Mouse (Mus musculus) stomach, embryonic 15.5 days (tissue): Measurements from ENCODE around the gene Nadk. TPM values are rescaled to one million over a fixed set of nuclear protein-coding genes. Genes with fewer than 3 reads are reported as not detected.

Experiments used
- ATAC-seq: fragments of 200-750 bp; cut with Nextera tagmentation; 2 replicates; pipeline ENCODE4 v1.8.0; 2017; ENCODE audit warnings: low read depth, moderate number of reproducible peaks, moderate TSS enrichment; ENCODE audit not compliant: insufficient read depth, low FRiP score
- H3K27ac ChIP-seq: fragments of 300-500 bp; sonication (generic); 2 replicates; pipeline ENCODE4 v1.5.1; 2015; ENCODE audit warnings: mild to moderate bottlenecking, inconsistent platforms
- H3K27me3 ChIP-seq: fragments of 300-500 bp; sonication (generic); replicated peaks from 2 replicates; pipeline ENCODE4 v1.6.1; 2015; ENCODE audit warnings: inconsistent platforms
- H3K36me3 ChIP-seq: fragments of 300-500 bp; sonication (generic); 2 replicates; pipeline ENCODE4 v1.6.1; 2015; ENCODE audit warnings: inconsistent platforms
- H3K4me1 ChIP-seq: fragments of 300-500 bp; sonication (generic); 2 replicates; pipeline ENCODE4 v1.6.1; 2015; ENCODE audit warnings: inconsistent platforms
- H3K4me2 ChIP-seq: fragments of 300-500 bp; sonication (generic); 2 replicates; pipeline ENCODE4 v1.6.1; 2015; ENCODE audit warnings: mild to moderate bottlenecking, inconsistent platforms
- H3K4me3 ChIP-seq: fragments of 300-500 bp; sonication (generic); replicated peaks from 2 replicates; pipeline ENCODE4 v1.5.1; 2015; ENCODE audit warnings: inconsistent platforms
- H3K9ac ChIP-seq: fragments of 300-500 bp; sonication (generic); 2 replicates; pipeline ENCODE4 v1.6.1; 2015; ENCODE audit warnings: inconsistent platforms
- H3K9me3 ChIP-seq: fragments of 300-500 bp; sonication (generic); 2 replicates; pipeline ENCODE4 v1.6.1; 2016; ENCODE audit warnings: inconsistent platforms
- WGBS: fragments of 180-500 bp; shearing (Covaris S2); methylation state at CpG from one replicate; pipeline ENCODE4 v1.1.7; 2015; 5-methylcytosine and 5-hydroxymethylcytosine counted together
- polyA plus RNA-seq: library from polyadenylated mRNA; unstranded; fragments of >200 nt; fragmentation: Nextera tagmentation; extraction: Ambion mirVana; gene quantifications from 2 replicates; pipeline ENCODE4 v1.2.1, GENCODE M21; 2015

Gene Nadk
- polyA plus RNA-seq, 1 experiment from 2014 or later: 79.7 TPM

GRCm38 (mm10) chr4:155573155-155573554 lies 11.0 kb downstream of the Nadk start:
- Histone ChIP-seq H3K9ac (no peak overlapping the region), H3K36me3 (peaks cover 10% of the 10 kb centered on the region; the same call in 1 of the 2 replicates), H3K4me1 (no peaks in the 10 kb centered on the region), H3K4me2 (no peak overlapping the region), H3K4me3 (no peak overlapping the region), H3K27ac (no peak overlapping the region), H3K9me3 (no peaks in the 10 kb centered on the region), H3K27me3 (no peaks in the 10 kb centered on the region)
- 100% methylated on average over 2 of the region's 2 CpGs for WGBS
- no peak for ATAC-seq

GRCm38 (mm10) chr4:155573876-155574275 lies 11.7 kb downstream of the Nadk start:
- Histone ChIP-seq H3K9ac (no peak overlapping the region), H3K4me1 (no peaks in the 10 kb centered on the region), H3K4me3 (no peak overlapping the region), H3K9me3 (no peaks in the 10 kb centered on the region), H3K27ac (no peak overlapping the region), H3K27me3 (no peaks in the 10 kb centered on the region), H3K36me3 (peaks cover 10% of the 10 kb centered on the region), H3K4me2 (no peak overlapping the region)
- no peak for ATAC-seq
- 87% methylated on average over 9 of the region's 9 CpGs for WGBS

GRCm38 (mm10) chr4:155574931-155575330 lies 12.8 kb downstream of the Nadk start:
- no peaks in the 10 kb centered on the region for H3K4me1 ChIP-seq
- H3K36me3 ChIP-seq: peaks cover 19% of the 10 kb centered on the region
- WGBS: 83% methylated on average over 11 of the region's 11 CpGs
- H3K4me2 ChIP-seq: no peak overlapping the region
- H3K27ac ChIP-seq: no peak overlapping the region
- H3K9ac ChIP-seq: no peak overlapping the region
- no peak overlapping the region for H3K4me3 ChIP-seq
- no peaks in the 10 kb centered on the region for H3K9me3 ChIP-seq
- H3K27me3 ChIP-seq: no peaks in the 10 kb centered on the region
- no peak for ATAC-seq

GRCm38 (mm10) chr4:155575521-155575920 lies 13.3 kb downstream of the Nadk start:
- no peak overlapping the region for H3K4me3 ChIP-seq
- H3K4me1 ChIP-seq: no peaks in the 10 kb centered on the region
- H3K27me3 ChIP-seq: no peaks in the 10 kb centered on the region
- H3K4me2 ChIP-seq: no peak overlapping the region
- peaks cover 19% of the 10 kb centered on the region for H3K36me3 ChIP-seq
- no peaks in the 10 kb centered on the region for H3K9me3 ChIP-seq
- 91% methylated on average over 8 of the region's 8 CpGs for whole genome bisulfite sequencing
- no peak overlapping the region for H3K9ac ChIP-seq
- no peak overlapping the region for H3K27ac ChIP-seq
- ATAC-seq: no peak

- no peaks in the 10 kb centered on the region for H3K27me3 ChIP-seq
- 88% methylated on average over 9 of the region's 9 CpGs for WGBS
- H3K4me3 ChIP-seq: no peak overlapping the region
- no peak overlapping the region for H3K27ac ChIP-seq
- H3K9ac ChIP-seq: no peak overlapping the region
- H3K4me2 ChIP-seq: no peak overlapping the region
- H3K4me1 ChIP-seq: no peaks in the 10 kb centered on the region
- ATAC-seq: no peak
- H3K36me3 ChIP-seq: peaks cover 19% of the 10 kb centered on the region
- no peaks in the 10 kb centered on the region for H3K9me3 ChIP-seq
Measured at GRCm38 (mm10) chr4:155577132-155577531, 15.0 kb downstream of the Nadk start.

GRCm38 (mm10) chr4:155577741-155578140 lies 15.6 kb downstream of the Nadk start:
- ATAC-seq: no peak
- Histone ChIP-seq H3K9me3 (no peaks in the 10 kb centered on the region), H3K4me1 (no peaks in the 10 kb centered on the region), H3K4me2 (no peak overlapping the region), H3K27me3 (no peaks in the 10 kb centered on the region), H3K9ac (no peak overlapping the region), H3K36me3 (peaks cover 19% of the 10 kb centered on the region), H3K4me3 (no peak overlapping the region), H3K27ac (no peak overlapping the region)
- 79% methylated on average over 5 of the region's 5 CpGs for WGBS

- 74% methylated on average over 7 of the region's 7 CpGs for WGBS
- Histone ChIP-seq H3K9ac (no peak overlapping the region), H3K27me3 (no peaks in the 10 kb centered on the region), H3K9me3 (no peaks in the 10 kb centered on the region), H3K4me3 (no peak overlapping the region), H3K4me2 (no peak overlapping the region), H3K27ac (no peak overlapping the region), H3K36me3 (peaks cover 24% of the 10 kb centered on the region), H3K4me1 (no peaks in the 10 kb centered on the region)
- ATAC-seq: no peak
Measured at GRCm38 (mm10) chr4:155578336-155579125, 16.4 kb downstream of the Nadk start.

GRCm38 (mm10) chr4:155580420-155580819 lies 18.2 kb downstream of the Nadk start:
- no peaks in the 10 kb centered on the region for H3K4me1 ChIP-seq
- H3K27ac ChIP-seq: no peak overlapping the region
- no peak overlapping the region for H3K4me3 ChIP-seq
- no peak overlapping the region for H3K4me2 ChIP-seq
- H3K9ac ChIP-seq: no peak overlapping the region
- no peak for ATAC-seq
- no peaks in the 10 kb centered on the region for H3K27me3 ChIP-seq
- peaks cover 42% of the 10 kb centered on the region for H3K36me3 ChIP-seq
- 37% methylated on average over 1 of the region's 1 CpGs for WGBS
- H3K9me3 ChIP-seq: no peaks in the 10 kb centered on the region

- no peak overlapping the region for H3K4me2 ChIP-seq
- no peak overlapping the region for H3K4me3 ChIP-seq
- no peak overlapping the region for H3K9ac ChIP-seq
- H3K4me1 ChIP-seq: no peaks in the 10 kb centered on the region
- no peaks in the 10 kb centered on the region for H3K9me3 ChIP-seq
- no peaks in the 10 kb centered on the region for H3K27me3 ChIP-seq
- ATAC-seq: peak; percentile 28; the same call in 1 of the 2 replicates
- H3K36me3 ChIP-seq: peaks cover 52% of the 10 kb centered on the region
- WGBS: 79% methylated on average over 6 of the region's 6 CpGs
- no peak overlapping the region for H3K27ac ChIP-seq
Measured at GRCm38 (mm10) chr4:155582279-155582905, 20.2 kb downstream of the Nadk start.

- Histone ChIP-seq H3K27me3 (no peaks in the 10 kb centered on the region), H3K36me3 (peaks cover 35% of the 10 kb centered on the region), H3K4me3 (no peak overlapping the region), H3K27ac (no peak overlapping the region), H3K9ac (no peak overlapping the region), H3K4me2 (no peak overlapping the region), H3K9me3 (no peaks in the 10 kb centered on the region), H3K4me1 (no peaks in the 10 kb centered on the region)
- ATAC-seq: no peak
- WGBS: 92% methylated on average over 5 of the region's 5 CpGs
Measured at GRCm38 (mm10) chr4:155589356-155589755, 27.2 kb downstream of the Nadk start.

GRCm38 (mm10) chr4:155591012-155591719 lies 29.0 kb downstream of the Nadk start:
- no peaks in the 10 kb centered on the region for H3K27me3 ChIP-seq
- no peak for ATAC-seq
- no peak overlapping the region for H3K27ac ChIP-seq
- H3K9ac ChIP-seq: no peak overlapping the region
- H3K36me3 ChIP-seq: peaks cover 20% of the 10 kb centered on the region
- H3K4me2 ChIP-seq: no peak overlapping the region
- H3K9me3 ChIP-seq: no peaks in the 10 kb centered on the region
- H3K4me1 ChIP-seq: no peaks in the 10 kb centered on the region
- 75% methylated on average over 7 of the region's 7 CpGs for WGBS
- no peak overlapping the region for H3K4me3 ChIP-seq

GRCm38 (mm10) chr4:155593780-155594179 lies 31.6 kb downstream of the Nadk start:
- Histone ChIP-seq H3K4me2 (no peak overlapping the region), H3K4me1 (no peaks in the 10 kb centered on the region), H3K9me3 (no peaks in the 10 kb centered on the region), H3K9ac (no peak overlapping the region), H3K27me3 (no peaks in the 10 kb centered on the region), H3K27ac (no peak overlapping the region), H3K4me3 (no peak overlapping the region), H3K36me3 (peaks cover 2% of the 10 kb centered on the region; the same call in 1 of the 2 replicates)
- WGBS: 48% methylated on average over 1 of the region's 1 CpGs
- ATAC-seq: no peak
